Mouse (Mus musculus): ENCODE data around the gene Kpna1. TPM values are rescaled to one million over a fixed set of nuclear protein-coding genes. Genes with fewer than 3 reads are reported as not detected.
"Not testable (repeated sequence)": the region's sequence is repeated elsewhere in the genome, so short reads cannot be mapped to it uniquely, and the experiment has no call there.

The Kpna1 gene
- total and polyA plus RNA-seq, 3 experiments: 18.7 to 128 (median 112) TPM

- peaks cover 2% of the 10 kb centered on the region for H3K36me3 ChIP-seq (ENCODE audit: control insufficient read depth, insufficient read depth, low read length)
- TF ChIP-seq EP300 (IDR thresholded peaks at IDR 0.05; ENCODE audit: insufficient read depth, low read depth, low read length): no peak
- peak; percentile 73 for TF ChIP-seq POLR2A (IDR thresholded peaks at IDR 0.05; ENCODE audit: insufficient read depth, low read depth, low read length)
- H3K4me3 ChIP-seq: peak overlapping the region; percentile 87
- peak; percentile 97 for DNase-seq
- WGBS: under 1% methylated on average over 52 of the region's 54 CpGs
- intact Hi-C loops (cut with DNase I): loop anchor here (2.0 kb wide), 1 partner anchor 58 kb away; the partner anchor contains the start of gene Wdr5b
- peaks cover 3% of the 10 kb centered on the region for H3K4me1 ChIP-seq (ENCODE audit: control insufficient read depth, insufficient read depth, low read length)
- no peaks in the 10 kb centered on the region for H3K27me3 ChIP-seq (ENCODE audit: control insufficient read depth, insufficient read depth, low read length)
- peak overlapping the region; percentile 96 for H3K27ac ChIP-seq
- H3K79me2 ChIP-seq (replicated peaks; ENCODE audit: control insufficient read depth, insufficient read depth, low read length): peaks cover 2% of the 10 kb centered on the region; the same call in 1 of the 2 replicates
- H3K9ac ChIP-seq (ENCODE audit: low read depth, low read length): peak overlapping the region; percentile 93
Observed at GRCm38 (mm10) chr16:35982902-35983516, 4.5 kb downstream of the Kpna1 start.

GRCm38 (mm10) chr16:35983517-35984101 is 5.1 kb downstream of the Kpna1 start:
- Histone ChIP-seq H3K79me2 (replicated peaks; ENCODE audit: control insufficient read depth, insufficient read depth, low read length) (peaks cover 2% of the 10 kb centered on the region; the same call in 1 of the 2 replicates), H3K36me3 (ENCODE audit: control insufficient read depth, insufficient read depth, low read length) (peaks cover 2% of the 10 kb centered on the region), H3K27me3 (ENCODE audit: control insufficient read depth, insufficient read depth, low read length) (no peaks in the 10 kb centered on the region), H3K4me1 (ENCODE audit: control insufficient read depth, insufficient read depth, low read length) (peaks cover 3% of the 10 kb centered on the region), H3K4me3 (peak overlapping the region; percentile 87), H3K27ac (peak overlapping the region; percentile 96), H3K9ac (ENCODE audit: low read depth, low read length) (peak overlapping the region; percentile 93)
- peak; percentile 75 to 81 for DNase-seq
- TF ChIP-seq EP300 (IDR thresholded peaks at IDR 0.05; ENCODE audit: insufficient read depth, low read depth, low read length) (0 out of 2 replicates have a peak, but pooled peaks have one; percentile 42), CTCF (IDR thresholded peaks at IDR 0.05) (no peak), POLR2A (IDR thresholded peaks at IDR 0.05; ENCODE audit: insufficient read depth, low read depth, low read length) (no peak)
- intact Hi-C loops (cut with DNase I): loop anchor here (1.0 to 2.0 kb wide), 2 partner anchors 57 to 88 kb away; partner anchors contain the start of genes Ccdc58, Fam162a and Wdr5b
- under 1% methylated on average over 51 of the region's 86 CpGs for WGBS

- Histone ChIP-seq H3K27ac (peak overlapping the region; percentile 96), H3K27me3 (ENCODE audit: control insufficient read depth, insufficient read depth, low read length) (no peaks in the 10 kb centered on the region), H3K9ac (ENCODE audit: low read depth, low read length) (no peak overlapping the region), H3K4me1 (ENCODE audit: control insufficient read depth, insufficient read depth, low read length) (peaks cover 3% of the 10 kb centered on the region), H3K79me2 (replicated peaks; ENCODE audit: control insufficient read depth, insufficient read depth, low read length) (peaks cover 2% of the 10 kb centered on the region; the same call in 1 of the 2 replicates), H3K36me3 (ENCODE audit: control insufficient read depth, insufficient read depth, low read length) (peaks cover 2% of the 10 kb centered on the region), H3K4me3 (no peak overlapping the region)
- TF ChIP-seq CTCF (IDR thresholded peaks at IDR 0.05) (no peak), POLR2A (IDR thresholded peaks at IDR 0.05; ENCODE audit: insufficient read depth, low read depth, low read length) (no peak), EP300 (IDR thresholded peaks at IDR 0.05; ENCODE audit: insufficient read depth, low read depth, low read length) (no peak)
- no peak for DNase-seq
- WGBS: 18% methylated on average over 3 of the region's 3 CpGs
- intact Hi-C loops (cut with DNase I): loop anchor here (1.0 kb wide), 1 partner anchor 87 kb away; the partner anchor contains the start of genes Ccdc58 and Fam162a
Observed at GRCm38 (mm10) chr16:35984471-35984870, 5.9 kb downstream of the Kpna1 start.

- Histone ChIP-seq H3K4me3 (no peak overlapping the region), H3K79me2 (replicated peaks; ENCODE audit: control insufficient read depth, insufficient read depth, low read length) (peaks cover 2% of the 10 kb centered on the region; the same call in 1 of the 2 replicates), H3K36me3 (ENCODE audit: control insufficient read depth, insufficient read depth, low read length) (peaks cover 2% of the 10 kb centered on the region), H3K27ac (no peak overlapping the region), H3K4me1 (ENCODE audit: control insufficient read depth, insufficient read depth, low read length) (peaks cover 5% of the 10 kb centered on the region), H3K27me3 (ENCODE audit: control insufficient read depth, insufficient read depth, low read length) (no peaks in the 10 kb centered on the region), H3K9ac (ENCODE audit: low read depth, low read length) (no peak overlapping the region)
- 53% methylated on average over 1 of the region's 1 CpGs for WGBS
- DNase-seq: no peak
- TF ChIP-seq CTCF (IDR thresholded peaks at IDR 0.05) (no peak), POLR2A (IDR thresholded peaks at IDR 0.05; ENCODE audit: insufficient read depth, low read depth, low read length) (no peak), EP300 (IDR thresholded peaks at IDR 0.05; ENCODE audit: insufficient read depth, low read depth, low read length) (no peak)
- intact Hi-C loops (cut with DNase I): no loop called here
Observed at GRCm38 (mm10) chr16:35987930-35988329, 9.4 kb downstream of the Kpna1 start.

- intact Hi-C loops (cut with DNase I): no loop called here
- H3K9ac ChIP-seq (ENCODE audit: low read depth, low read length): no peak overlapping the region
- no peaks in the 10 kb centered on the region; the same call in 1 of the 2 replicates for H3K36me3 ChIP-seq (ENCODE audit: control insufficient read depth, insufficient read depth, low read length)
- TF ChIP-seq EP300 (IDR thresholded peaks at IDR 0.05; ENCODE audit: insufficient read depth, low read depth, low read length) (no peak), CTCF (IDR thresholded peaks at IDR 0.05) (no peak), POLR2A (IDR thresholded peaks at IDR 0.05; ENCODE audit: insufficient read depth, low read depth, low read length) (no peak)
- H3K4me3 ChIP-seq: no peak overlapping the region
- H3K27me3 ChIP-seq (ENCODE audit: control insufficient read depth, insufficient read depth, low read length): no peaks in the 10 kb centered on the region
- peaks cover 4% of the 10 kb centered on the region for H3K4me1 ChIP-seq (ENCODE audit: control insufficient read depth, insufficient read depth, low read length)
- 48% methylated on average over 1 of the region's 1 CpGs for WGBS
- no peak overlapping the region for H3K27ac ChIP-seq
- DNase-seq: no peak
- peaks cover 2% of the 10 kb centered on the region; the same call in 1 of the 2 replicates for H3K79me2 ChIP-seq (replicated peaks; ENCODE audit: control insufficient read depth, insufficient read depth, low read length)
Observed at GRCm38 (mm10) chr16:35992391-35992790, 13.8 kb downstream of the Kpna1 start.

- H3K36me3 ChIP-seq (ENCODE audit: control insufficient read depth, insufficient read depth, low read length): no peaks in the 10 kb centered on the region; the same call in 1 of the 2 replicates
- intact Hi-C loops (cut with DNase I): no loop called here
- no peak overlapping the region for H3K4me3 ChIP-seq
- no peak overlapping the region for H3K9ac ChIP-seq (ENCODE audit: low read depth, low read length)
- 81% methylated on average over 3 of the region's 3 CpGs for WGBS
- no peaks in the 10 kb centered on the region for H3K27me3 ChIP-seq (ENCODE audit: control insufficient read depth, insufficient read depth, low read length)
- peaks cover 5% of the 10 kb centered on the region; the same call in 1 of the 2 replicates for H3K79me2 ChIP-seq (replicated peaks; ENCODE audit: control insufficient read depth, insufficient read depth, low read length)
- H3K27ac ChIP-seq: no peak overlapping the region
- H3K4me1 ChIP-seq (ENCODE audit: control insufficient read depth, insufficient read depth, low read length): peaks cover 4% of the 10 kb centered on the region
- TF ChIP-seq EP300 (IDR thresholded peaks at IDR 0.05; ENCODE audit: insufficient read depth, low read depth, low read length) (no peak), POLR2A (IDR thresholded peaks at IDR 0.05; ENCODE audit: insufficient read depth, low read depth, low read length) (no peak), CTCF (IDR thresholded peaks at IDR 0.05) (no peak)
- DNase-seq: no peak
Observed at GRCm38 (mm10) chr16:35993316-35993715, 14.8 kb downstream of the Kpna1 start.

- H3K4me3 ChIP-seq; H3K4me1 ChIP-seq (ENCODE audit: control insufficient read depth, insufficient read depth, low read length); H3K9ac ChIP-seq (ENCODE audit: low read depth, low read length); H3K27ac ChIP-seq; DNase-seq; H3K79me2 ChIP-seq (replicated peaks; ENCODE audit: control insufficient read depth, insufficient read depth, low read length); H3K36me3 ChIP-seq (ENCODE audit: control insufficient read depth, insufficient read depth, low read length); H3K27me3 ChIP-seq (ENCODE audit: control insufficient read depth, insufficient read depth, low read length); intact Hi-C loops (cut with DNase I): not testable (repeated sequence)
- 94% methylated on average over 4 of the region's 4 CpGs for whole genome bisulfite sequencing
Observed at GRCm38 (mm10) chr16:35998852-35999251, 20.3 kb downstream of the Kpna1 start.
